Comparison of ENCODE assay signal across 13 mouse cellular contexts in the genomic region with DNA sequence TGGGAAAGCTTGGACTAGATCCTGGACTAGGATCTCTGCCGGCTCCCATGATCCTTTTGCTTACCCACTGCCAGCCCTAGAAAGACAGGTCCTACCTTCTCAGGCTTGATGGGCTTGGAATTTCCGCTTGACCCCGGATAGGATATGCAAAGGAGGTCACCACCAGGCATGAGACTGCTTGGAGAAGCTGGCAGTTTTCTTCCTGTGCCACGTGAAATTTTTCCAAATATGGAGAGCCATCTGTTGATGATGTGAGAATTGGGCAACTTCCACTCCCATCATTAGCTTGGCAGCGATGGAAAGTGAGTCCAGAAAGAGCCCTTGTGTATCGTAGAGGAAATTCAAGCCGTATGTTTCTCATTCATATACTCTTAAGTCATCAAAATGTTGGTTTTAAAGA. TPM values are rescaled to one million over a fixed set of nuclear protein-coding genes. Genes with fewer than 3 reads are reported as not detected.
A peak's percentile ranks its signal among the peaks of the same experiment; 100 is the strongest.
DNase-seq lines count a peak whose midpoint lies in the region; ATAC-seq and TF ChIP-seq lines count a peak whose summit lies in the region.
"Had no signal": no experiment of that assay in that cellular context is flagged by ENCODE, and none has a peak within 500 bp of the region (broad histone marks: within the 10 kb centered on the region; RNA-seq: fewer than 3 reads in every experiment).

No protein-coding gene starts in this region.

- no peak for ATAC-seq in midbrain, postnatal 0 days (ENCODE audit: low FRiP score)
- no peak for ATAC-seq in midbrain, embryonic 11.5 days (ENCODE audit: low FRiP score)
- no peak for ATAC-seq in frontal cortex, adult (ENCODE audit: low TSS enrichment)

- no peaks in the 10 kb centered on the region for H3K27me3 ChIP-seq in midbrain, postnatal 0 days (ENCODE audit: insufficient read depth, low read length)
- peaks cover 3% of the 10 kb centered on the region; the same call in 1 of the 2 replicates for H3K27me3 ChIP-seq in midbrain, embryonic 11.5 days (ENCODE audit: control insufficient read depth, insufficient read depth, low read length)

- DNase-seq in midbrain, postnatal 0 days (ENCODE audit: low spot score): peak; percentile 16
- no peak for DNase-seq in midbrain, embryonic 11.5 days (ENCODE audit: low spot score, missing footprints)
- peak; percentile 87 for DNase-seq in cerebellum, adult 9-10 months
- peak; percentile 40 to 67 for DNase-seq in layer of hippocampus, adult 2 months (ENCODE audit: low spot score in 2 of 2)
- DNase-seq in urinary bladder, postnatal 10 days (ENCODE audit: low spot score): no peak
- DNase-seq in right cerebral cortex, postnatal 25 days: no peak
- DNase-seq: heart, postnatal 14 days; kidney, postnatal 14 days; lung, postnatal 10 days; midbrain, embryonic 14.5 days; right cerebral cortex, postnatal 4 days had no signal

- H3K4me3 ChIP-seq in midbrain, postnatal 0 days (ENCODE audit: low read depth, low read length): no peak overlapping the region
- no peak overlapping the region for H3K4me3 ChIP-seq in midbrain, embryonic 11.5 days (ENCODE audit: low read depth, low read length)
- no peak overlapping the region for H3K4me3 ChIP-seq in layer of hippocampus, adult 2 months

- no peak overlapping the region for H3K9ac ChIP-seq in midbrain, postnatal 0 days (replicated peaks; ENCODE audit: low read length, poor library complexity, severe bottlenecking)
- no peak overlapping the region for H3K9ac ChIP-seq in midbrain, embryonic 11.5 days (ENCODE audit: low read length)

- no peak for TF ChIP-seq CTCF in midbrain, postnatal 0 days (IDR thresholded peaks at IDR 0.05)
- TF ChIP-seq CTCF in layer of hippocampus, adult 2 months (conservative IDR thresholded peaks at IDR 0.05): no peak

- no peaks in the 10 kb centered on the region for H3K36me3 ChIP-seq in midbrain, postnatal 0 days (ENCODE audit: insufficient read depth, low read length)
- H3K36me3 ChIP-seq in midbrain, embryonic 11.5 days (ENCODE audit: control insufficient read depth, insufficient read depth, low read length): no peaks in the 10 kb centered on the region

- no peaks in the 10 kb centered on the region for H3K9me3 ChIP-seq in midbrain, postnatal 0 days (ENCODE audit: low read length)
- H3K9me3 ChIP-seq in midbrain, embryonic 11.5 days (ENCODE audit: control insufficient read depth, low read length): no peaks in the 10 kb centered on the region

- 87% methylated on average over 7 of the region's 7 CpGs for WGBS in midbrain, postnatal 0 days
- 82% methylated on average over 7 of the region's 7 CpGs for WGBS in midbrain, embryonic 11.5 days

- no peaks in the 10 kb centered on the region; the same call in 1 of the 2 replicates for H3K4me1 ChIP-seq in midbrain, postnatal 0 days (ENCODE audit: insufficient read depth, low read length)
- H3K4me1 ChIP-seq in midbrain, embryonic 11.5 days (ENCODE audit: control insufficient read depth, insufficient read depth, low read length): no peaks in the 10 kb centered on the region

- no peak overlapping the region for H3K27ac ChIP-seq in midbrain, postnatal 0 days (ENCODE audit: low read depth, low read length)
- H3K27ac ChIP-seq in midbrain, embryonic 11.5 days (ENCODE audit: low read depth, low read length): no peak overlapping the region
- no peak overlapping the region for H3K27ac ChIP-seq in layer of hippocampus, adult 2 months

- no peak overlapping the region for H3K4me2 ChIP-seq in midbrain, postnatal 0 days (ENCODE audit: low read depth, low read length, poor library complexity, severe bottlenecking)
- H3K4me2 ChIP-seq in midbrain, embryonic 11.5 days: no peak overlapping the region
- H3K4me2 ChIP-seq: liver, embryonic 11.5 days had no signal

RNA-seq across cellular contexts. Expression of a gene that starts 39.8 kb away (rescaled TPM):
- total RNA-seq in midbrain, postnatal 0 days (2014; rRNA removed): 6.9 and 8.7 TPM in 2 replicates
- 10.6 and 11.0 TPM in 2 replicates for polyA plus RNA-seq in midbrain, postnatal 0 days (2015; fragmentation: Nextera tagmentation; extraction: Ambion mirVana)
- polyA plus RNA-seq in midbrain, embryonic 11.5 days (2014; fragmentation: Nextera tagmentation; extraction: Ambion mirVana): 29.6 and 29.8 TPM in 2 replicates
- 10 to 100 TPM; 10.9 to 11.0 TPM for total RNA-seq in layer of hippocampus, adult 2 months (2021)

RNA-seq across cellular contexts. Expression of a gene that starts 39.9 kb away (rescaled TPM):
- 24.6 and 29.4 TPM in 2 replicates for total RNA-seq in midbrain, postnatal 0 days (2014; rRNA removed)
- polyA plus RNA-seq in midbrain, postnatal 0 days (2015; fragmentation: Nextera tagmentation; extraction: Ambion mirVana): 37.4 and 41.5 TPM in 2 replicates
- 82.0 and 82.2 TPM in 2 replicates for polyA plus RNA-seq in midbrain, embryonic 11.5 days (2014; fragmentation: Nextera tagmentation; extraction: Ambion mirVana)
- total RNA-seq in layer of hippocampus, adult 2 months (2021): 10 to 100 TPM; 27.2 to 35.4 TPM

Comparison
In these comparisons a context has a peak if more than half of its experiments do, and no peak if none do; other contexts are left out.
1. DNase-seq: peak in midbrain, postnatal 0 days (single experiment), cerebellum, adult 9-10 months (single experiment) and layer of hippocampus, adult 2 months (2 of 2); none in midbrain, embryonic 11.5 days (single experiment), urinary bladder, postnatal 10 days (single experiment) and right cerebral cortex, postnatal 25 days (single experiment).